Mouse (Mus musculus): Measurements from ENCODE around the gene Celf1. TPM values are rescaled to one million over a fixed set of nuclear protein-coding genes. Genes with fewer than 3 reads are reported as not detected.

The Celf1 gene
- total and polyA plus RNA-seq, 2 experiments from 2014 or later, result 69.5 to 82.5 TPM

DNA sequence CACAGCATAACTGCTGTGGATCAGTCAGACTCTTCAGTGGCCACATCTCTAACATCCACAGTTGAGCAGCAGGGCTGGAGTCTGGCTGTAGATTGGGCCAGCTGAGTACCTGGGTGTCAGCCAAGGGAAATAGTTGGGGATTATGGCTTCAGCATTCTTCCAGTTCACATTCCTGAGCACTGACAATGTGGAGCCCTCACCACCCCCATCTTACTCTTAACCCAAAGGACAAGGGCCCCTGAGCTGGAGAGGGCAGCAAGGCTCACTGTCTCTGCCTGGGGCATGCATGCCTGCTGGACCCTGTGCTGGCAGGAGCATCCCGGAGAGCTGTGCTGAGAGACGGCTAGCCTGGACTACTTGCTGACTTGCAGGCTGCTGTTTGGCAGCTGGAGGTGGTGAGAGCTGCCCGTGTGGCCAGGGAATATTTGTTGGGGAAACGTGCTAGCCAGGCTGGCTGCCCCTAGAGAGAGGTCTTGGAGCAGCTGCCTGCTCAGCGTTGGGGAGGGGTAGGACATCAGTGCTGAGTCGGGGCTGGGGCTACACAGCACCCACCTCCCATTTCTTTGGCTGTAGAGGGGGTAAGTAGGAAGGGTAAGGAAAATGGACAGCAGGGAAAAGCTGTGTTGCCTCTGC, 121.8 kb downstream of the Celf1 start:
- H3K4me1 ChIP-seq (ENCODE audit: insufficient read depth, low read length), result no peaks in the 10 kb centered on the region
- no peak overlapping the region for H3K4me2 ChIP-seq (ENCODE audit: low read depth, low read length, poor library complexity, severe bottlenecking)
- peaks cover 52% of the 10 kb centered on the region for H3K36me3 ChIP-seq (ENCODE audit: insufficient read depth, low read length)
- DNase-seq (ENCODE audit: low spot score) (no peak), ATAC-seq (ENCODE audit: low FRiP score) (no peak)
- no peaks in the 10 kb centered on the region for H3K9me3 ChIP-seq (ENCODE audit: low read length)
- WGBS, result 76% methylated on average over 6 of the region's 6 CpGs
- TF ChIP-seq CTCF (IDR thresholded peaks at IDR 0.05), result no peak
- H3K27me3 ChIP-seq (ENCODE audit: insufficient read depth, low read length), result no peaks in the 10 kb centered on the region
- H3K27ac ChIP-seq (ENCODE audit: low read depth, low read length), result no peak overlapping the region
- no peak overlapping the region for H3K4me3 ChIP-seq (ENCODE audit: low read depth, low read length)
- H3K9ac ChIP-seq (replicated peaks; ENCODE audit: low read length, poor library complexity, severe bottlenecking), result no peak overlapping the region

DNA sequence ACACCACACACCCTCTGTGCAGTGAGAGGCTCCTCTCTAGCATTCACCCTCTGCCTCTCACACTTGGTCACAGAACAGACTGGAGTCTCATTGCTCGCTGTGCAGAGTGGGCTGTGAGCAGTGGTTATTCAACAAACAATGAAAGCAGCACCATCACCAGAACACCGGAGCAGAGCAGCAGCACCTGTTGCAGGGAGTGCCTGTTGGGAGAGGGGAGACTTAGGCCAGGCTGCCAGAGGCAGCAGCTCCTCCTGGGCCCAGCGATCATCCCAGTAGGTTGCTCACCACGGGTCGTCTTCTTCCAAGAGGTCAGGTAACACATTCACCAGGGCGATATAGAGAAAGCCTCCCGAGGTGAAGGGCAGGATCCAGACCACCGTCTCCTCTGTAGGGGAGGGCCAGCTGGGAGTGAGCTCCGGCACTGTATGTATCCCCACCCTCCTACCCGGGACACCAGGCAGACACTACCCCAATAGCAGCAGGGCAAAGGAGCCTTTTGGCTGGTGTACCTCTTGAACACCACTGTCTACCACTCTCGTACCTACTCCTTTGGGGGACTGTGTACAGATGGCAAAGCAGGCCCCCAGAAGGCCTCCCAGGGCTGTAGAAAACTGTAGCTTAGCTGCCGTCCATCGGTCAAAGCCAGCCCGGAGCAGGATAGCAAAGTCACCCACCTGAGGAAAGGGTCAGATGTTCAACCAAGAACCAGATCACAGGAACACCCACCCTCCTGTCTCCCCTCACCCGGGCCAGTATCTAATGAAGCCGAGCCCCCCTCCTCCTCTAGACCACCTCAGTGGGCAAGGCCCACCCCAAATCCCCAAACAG, 122.8 kb downstream of the Celf1 start:
- Histone ChIP-seq H3K4me3 (ENCODE audit: low read depth, low read length) (no peak overlapping the region), H3K27ac (ENCODE audit: low read depth, low read length) (no peak overlapping the region), H3K4me1 (ENCODE audit: insufficient read depth, low read length) (no peaks in the 10 kb centered on the region), H3K27me3 (ENCODE audit: insufficient read depth, low read length) (no peaks in the 10 kb centered on the region), H3K9me3 (ENCODE audit: low read length) (no peaks in the 10 kb centered on the region), H3K4me2 (ENCODE audit: low read depth, low read length, poor library complexity, severe bottlenecking) (no peak overlapping the region), H3K36me3 (ENCODE audit: insufficient read depth, low read length) (peaks cover 43% of the 10 kb centered on the region), H3K9ac (replicated peaks; ENCODE audit: low read length, poor library complexity, severe bottlenecking) (no peak overlapping the region)
- ATAC-seq (ENCODE audit: low FRiP score), result no peak
- TF ChIP-seq CTCF (IDR thresholded peaks at IDR 0.05), result no peak
- 89% methylated on average over 16 of the region's 16 CpGs for WGBS
- DNase-seq (ENCODE audit: low spot score), result no peak

GRCm38 (mm10) chr2:91064211-91064610, 124.0 kb downstream of the Celf1 start:
- H3K36me3 ChIP-seq (ENCODE audit: insufficient read depth, low read length), result peaks cover 32% of the 10 kb centered on the region
- ATAC-seq (ENCODE audit: low FRiP score) (no peak), DNase-seq (ENCODE audit: low spot score) (no peak)
- H3K27me3 ChIP-seq (ENCODE audit: insufficient read depth, low read length), result no peaks in the 10 kb centered on the region
- no peak overlapping the region for H3K4me3 ChIP-seq (ENCODE audit: low read depth, low read length)
- H3K9me3 ChIP-seq (ENCODE audit: low read length), result no peaks in the 10 kb centered on the region
- no peak overlapping the region for H3K9ac ChIP-seq (replicated peaks; ENCODE audit: low read length, poor library complexity, severe bottlenecking)
- peak; percentile 17; the same call in 1 of the 2 replicates for TF ChIP-seq CTCF (IDR thresholded peaks at IDR 0.05)
- 91% methylated on average over 6 of the region's 6 CpGs for WGBS
- peaks cover 10% of the 10 kb centered on the region for H3K4me1 ChIP-seq (ENCODE audit: insufficient read depth, low read length)
- no peak overlapping the region for H3K27ac ChIP-seq (ENCODE audit: low read depth, low read length)
- no peak overlapping the region for H3K4me2 ChIP-seq (ENCODE audit: low read depth, low read length, poor library complexity, severe bottlenecking)

DNA sequence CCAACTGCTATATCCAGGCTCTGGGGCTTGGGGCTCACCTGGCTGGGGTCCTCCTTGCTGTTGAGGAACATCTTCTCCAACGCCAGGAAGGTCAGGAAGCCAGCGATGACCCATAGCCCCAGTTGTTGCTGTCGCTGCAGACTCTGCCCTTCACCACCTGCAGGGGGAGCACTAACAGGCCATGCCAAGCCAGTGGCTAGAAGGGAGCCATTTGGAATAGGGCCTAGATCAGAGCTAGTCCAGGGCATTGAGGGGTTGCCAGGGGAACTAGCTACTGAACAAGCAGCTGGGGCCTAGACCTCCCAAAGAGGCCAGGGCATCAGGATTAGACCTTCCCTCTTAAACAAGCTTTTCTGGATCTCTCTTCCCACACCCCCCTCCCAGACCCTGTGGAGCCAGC, 125.4 kb downstream of the Celf1 start:
- Histone ChIP-seq H3K36me3 (ENCODE audit: insufficient read depth, low read length) (peaks cover 32% of the 10 kb centered on the region), H3K27me3 (ENCODE audit: insufficient read depth, low read length) (no peaks in the 10 kb centered on the region), H3K9ac (replicated peaks; ENCODE audit: low read length, poor library complexity, severe bottlenecking) (no peak overlapping the region), H3K9me3 (ENCODE audit: low read length) (no peaks in the 10 kb centered on the region), H3K4me1 (ENCODE audit: insufficient read depth, low read length) (peaks cover 11% of the 10 kb centered on the region), H3K4me3 (ENCODE audit: low read depth, low read length) (no peak overlapping the region), H3K4me2 (ENCODE audit: low read depth, low read length, poor library complexity, severe bottlenecking) (no peak overlapping the region), H3K27ac (ENCODE audit: low read depth, low read length) (no peak overlapping the region)
- DNase-seq (ENCODE audit: low spot score) (peak; percentile 78), ATAC-seq (ENCODE audit: low FRiP score) (no peak)
- peak; percentile 72 for TF ChIP-seq CTCF (IDR thresholded peaks at IDR 0.05)
- WGBS, result 61% methylated on average over 3 of the region's 3 CpGs

DNA sequence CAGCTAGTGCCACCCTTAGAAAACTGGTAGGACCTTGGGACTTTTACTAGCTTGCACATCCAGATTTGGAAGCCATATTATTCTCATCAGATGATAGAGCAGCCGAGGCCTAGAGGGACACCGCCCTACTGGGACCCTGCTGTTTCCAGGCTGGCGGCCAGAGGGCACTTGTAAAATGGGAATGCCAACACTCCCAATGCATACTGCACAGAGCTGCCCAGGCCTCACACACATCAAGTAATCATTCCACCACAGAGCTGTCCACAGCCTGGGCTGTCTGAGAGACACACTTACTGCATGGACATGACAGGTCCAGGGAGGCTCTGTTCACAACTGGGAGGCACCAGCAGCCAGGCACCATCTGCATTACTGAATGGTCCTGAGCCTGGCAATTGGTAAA, 126.3 kb downstream of the Celf1 start:
- no peak for TF ChIP-seq CTCF (IDR thresholded peaks at IDR 0.05)
- Histone ChIP-seq H3K4me1 (ENCODE audit: insufficient read depth, low read length) (peaks cover 11% of the 10 kb centered on the region), H3K9ac (replicated peaks; ENCODE audit: low read length, poor library complexity, severe bottlenecking) (no peak overlapping the region), H3K27me3 (ENCODE audit: insufficient read depth, low read length) (no peaks in the 10 kb centered on the region), H3K36me3 (ENCODE audit: insufficient read depth, low read length) (peaks cover 32% of the 10 kb centered on the region), H3K4me3 (ENCODE audit: low read depth, low read length) (no peak overlapping the region), H3K27ac (ENCODE audit: low read depth, low read length) (no peak overlapping the region), H3K9me3 (ENCODE audit: low read length) (no peaks in the 10 kb centered on the region), H3K4me2 (ENCODE audit: low read depth, low read length, poor library complexity, severe bottlenecking) (no peak overlapping the region)
- no peak for ATAC-seq (ENCODE audit: low FRiP score)
- no peak for DNase-seq (ENCODE audit: low spot score)
- WGBS, result 82% methylated on average over 3 of the region's 3 CpGs
